Mouse (Mus musculus): ENCODE measurements at regions not wholly inside any gene's neighbourhood (a gene's known extent, or its start where the extent isn't known, plus 50 kb on each side); places are given as distances from the start of the nearest gene placed in this dataset.
"Not testable (repeated sequence)": the region's sequence is repeated elsewhere in the genome, so short reads cannot be mapped to it uniquely, and the experiment has no call there.

DNA sequence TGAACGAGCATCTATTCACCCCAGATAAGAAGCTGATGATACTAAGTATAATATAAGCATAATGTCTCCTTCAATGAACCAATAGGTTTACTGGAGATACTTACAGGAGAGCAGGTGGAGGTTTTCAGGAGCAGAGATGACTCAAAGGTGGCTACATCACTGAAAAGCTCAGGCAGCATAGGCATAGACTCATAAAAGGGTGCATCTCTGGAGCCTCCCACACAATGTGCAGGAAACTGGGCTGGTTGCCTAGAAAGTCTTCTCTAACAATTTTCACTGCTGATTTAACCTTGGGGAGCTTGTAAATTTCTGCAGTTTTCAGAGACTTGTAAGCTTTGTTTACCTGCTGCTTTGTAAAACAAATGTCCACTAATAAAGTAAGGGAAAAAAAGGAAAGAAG is 251.8 kb downstream of the Dad1 start:
- no peak for TF ChIP-seq CTCF (IDR thresholded peaks at IDR 0.05)
- no peaks in the 10 kb centered on the region for H3K9me3 ChIP-seq (ENCODE audit: low read length)
- no peaks in the 10 kb centered on the region for H3K4me1 ChIP-seq (ENCODE audit: insufficient read depth, low read length)
- H3K36me3 ChIP-seq (ENCODE audit: insufficient read depth, low read length): no peaks in the 10 kb centered on the region
- WGBS: 86% methylated on average over 1 of the region's 1 CpGs
- H3K27ac ChIP-seq (ENCODE audit: low read depth, low read length): no peak overlapping the region
- H3K9ac ChIP-seq (replicated peaks; ENCODE audit: low read length, poor library complexity, severe bottlenecking): no peak overlapping the region
- ATAC-seq (ENCODE audit: low FRiP score) (no peak), DNase-seq (ENCODE audit: low spot score) (no peak)
- no peaks in the 10 kb centered on the region for H3K27me3 ChIP-seq (ENCODE audit: insufficient read depth, low read length)
- H3K4me3 ChIP-seq (ENCODE audit: low read depth, low read length): no peak overlapping the region
- H3K4me2 ChIP-seq (ENCODE audit: low read depth, low read length, poor library complexity, severe bottlenecking): no peak overlapping the region

- Histone ChIP-seq H3K4me3 (ENCODE audit: low read depth, low read length) (no peak overlapping the region), H3K9ac (replicated peaks; ENCODE audit: low read length, poor library complexity, severe bottlenecking) (no peak overlapping the region), H3K36me3 (ENCODE audit: insufficient read depth, low read length) (no peaks in the 10 kb centered on the region), H3K9me3 (ENCODE audit: low read length) (no peaks in the 10 kb centered on the region), H3K4me2 (ENCODE audit: low read depth, low read length, poor library complexity, severe bottlenecking) (no peak overlapping the region), H3K27me3 (ENCODE audit: insufficient read depth, low read length) (no peaks in the 10 kb centered on the region), H3K4me1 (ENCODE audit: insufficient read depth, low read length) (no peaks in the 10 kb centered on the region), H3K27ac (ENCODE audit: low read depth, low read length) (no peak overlapping the region)
- ATAC-seq (ENCODE audit: low FRiP score) (no peak), DNase-seq (ENCODE audit: low spot score) (no peak)
- 76% methylated on average over 5 of the region's 5 CpGs for WGBS
- TF ChIP-seq CTCF (IDR thresholded peaks at IDR 0.05): no peak
Measured at GRCm38 (mm10) chr14:54000527-54000926, 253.4 kb downstream of the Dad1 start.

DNA sequence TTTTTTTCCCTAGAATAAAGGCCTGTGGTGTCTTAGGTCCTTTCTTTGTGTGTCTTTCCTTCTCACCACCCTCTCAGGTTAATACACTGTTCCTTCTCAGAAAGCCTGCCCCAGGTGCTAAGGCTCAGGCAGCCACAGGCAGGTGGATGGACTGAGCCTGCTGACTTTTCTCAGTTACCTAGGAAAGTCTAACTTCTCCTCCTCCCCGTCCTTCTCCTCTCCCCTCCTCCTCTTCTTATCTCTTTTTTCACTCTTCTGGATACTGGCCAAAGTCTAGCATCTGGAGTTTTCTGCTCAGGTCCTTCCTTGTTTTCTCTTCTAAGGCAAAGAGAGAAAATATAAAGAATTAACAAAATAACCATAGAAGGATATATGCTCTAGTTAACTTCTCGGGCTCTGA is 260.5 kb downstream of the Dad1 start:
- Histone ChIP-seq H3K27me3 (ENCODE audit: insufficient read depth, low read length) (no peaks in the 10 kb centered on the region), H3K9me3 (ENCODE audit: low read length) (no peaks in the 10 kb centered on the region), H3K9ac (replicated peaks; ENCODE audit: low read length, poor library complexity, severe bottlenecking) (no peak overlapping the region), H3K4me2 (ENCODE audit: low read depth, low read length, poor library complexity, severe bottlenecking) (no peak overlapping the region), H3K4me3 (ENCODE audit: low read depth, low read length) (no peak overlapping the region), H3K36me3 (ENCODE audit: insufficient read depth, low read length) (no peaks in the 10 kb centered on the region), H3K27ac (ENCODE audit: low read depth, low read length) (no peak overlapping the region), H3K4me1 (ENCODE audit: insufficient read depth, low read length) (peaks cover 9% of the 10 kb centered on the region)
- WGBS: 62% methylated on average over 2 of the region's 2 CpGs
- no peak for TF ChIP-seq CTCF (IDR thresholded peaks at IDR 0.05)
- DNase-seq (ENCODE audit: low spot score): no peak
- no peak; the same call in 1 of the 2 replicates for ATAC-seq (ENCODE audit: low FRiP score)

GRCm38 (mm10) chr14:53992712-53993286 is 261.1 kb downstream of the Dad1 start:
- H3K9ac ChIP-seq (replicated peaks; ENCODE audit: low read length, poor library complexity, severe bottlenecking): no peak overlapping the region
- peak; percentile 65 for DNase-seq (ENCODE audit: low spot score)
- H3K27ac ChIP-seq (ENCODE audit: low read depth, low read length): no peak overlapping the region
- no peaks in the 10 kb centered on the region for H3K36me3 ChIP-seq (ENCODE audit: insufficient read depth, low read length)
- H3K4me1 ChIP-seq (ENCODE audit: insufficient read depth, low read length): peaks cover 9% of the 10 kb centered on the region
- WGBS: 31% methylated on average over 11 of the region's 11 CpGs
- H3K27me3 ChIP-seq (ENCODE audit: insufficient read depth, low read length): no peaks in the 10 kb centered on the region
- ATAC-seq (ENCODE audit: low FRiP score): peak; percentile 62; the same call in 1 of the 2 replicates
- no peak overlapping the region for H3K4me2 ChIP-seq (ENCODE audit: low read depth, low read length, poor library complexity, severe bottlenecking)
- TF ChIP-seq CTCF (IDR thresholded peaks at IDR 0.05): no peak
- H3K9me3 ChIP-seq (ENCODE audit: low read length): no peaks in the 10 kb centered on the region
- H3K4me3 ChIP-seq (ENCODE audit: low read depth, low read length): no peak overlapping the region

- 39% methylated on average over 4 of the region's 4 CpGs for WGBS
Measured at GRCm38 (mm10) chr14:53991390-53991789, 262.5 kb downstream of the Dad1 start.

GRCm38 (mm10) chr14:53980771-53981170 is 273.1 kb downstream of the Dad1 start:
- Histone ChIP-seq H3K27ac (ENCODE audit: low read depth, low read length) (no peak overlapping the region), H3K9ac (replicated peaks; ENCODE audit: low read length, poor library complexity, severe bottlenecking) (no peak overlapping the region), H3K4me2 (ENCODE audit: low read depth, low read length, poor library complexity, severe bottlenecking) (no peak overlapping the region), H3K27me3 (ENCODE audit: insufficient read depth, low read length) (no peaks in the 10 kb centered on the region), H3K4me1 (ENCODE audit: insufficient read depth, low read length) (no peaks in the 10 kb centered on the region), H3K36me3 (ENCODE audit: insufficient read depth, low read length) (no peaks in the 10 kb centered on the region), H3K9me3 (ENCODE audit: low read length) (no peaks in the 10 kb centered on the region), H3K4me3 (ENCODE audit: low read depth, low read length) (no peak overlapping the region)
- TF ChIP-seq CTCF (IDR thresholded peaks at IDR 0.05): no peak
- no peak for ATAC-seq (ENCODE audit: low FRiP score)
- no peak for DNase-seq (ENCODE audit: low spot score)
- 62% methylated on average over 5 of the region's 5 CpGs for WGBS

More at GRCm38 (mm10) chr14:53991390-53991789, 262.5 kb downstream of the Dad1 start:
- H3K9me3 ChIP-seq (ENCODE audit: low read length): no peaks in the 10 kb centered on the region
- TF ChIP-seq CTCF (IDR thresholded peaks at IDR 0.05): no peak
- no peak overlapping the region for H3K4me2 ChIP-seq (ENCODE audit: low read depth, low read length, poor library complexity, severe bottlenecking)
- DNase-seq (ENCODE audit: low spot score) (no peak), ATAC-seq (ENCODE audit: low FRiP score) (0 out of 2 replicates have a peak, but pooled peaks have one; percentile 14)
- no peak overlapping the region for H3K9ac ChIP-seq (replicated peaks; ENCODE audit: low read length, poor library complexity, severe bottlenecking)
- no peak overlapping the region for H3K27ac ChIP-seq (ENCODE audit: low read depth, low read length)
- no peaks in the 10 kb centered on the region for H3K36me3 ChIP-seq (ENCODE audit: insufficient read depth, low read length)
- no peaks in the 10 kb centered on the region for H3K27me3 ChIP-seq (ENCODE audit: insufficient read depth, low read length)
- peaks cover 9% of the 10 kb centered on the region for H3K4me1 ChIP-seq (ENCODE audit: insufficient read depth, low read length)
- H3K4me3 ChIP-seq (ENCODE audit: low read depth, low read length): no peak overlapping the region

GRCm38 (mm10) chr14:53961426-53961825 is 292.5 kb downstream of the Dad1 start:
- not testable (repeated sequence) for H3K36me3 ChIP-seq (ENCODE audit: insufficient read depth, low read length); H3K4me3 ChIP-seq (ENCODE audit: low read depth, low read length); H3K4me1 ChIP-seq (ENCODE audit: insufficient read depth, low read length); H3K4me2 ChIP-seq (ENCODE audit: low read depth, low read length, poor library complexity, severe bottlenecking); H3K9me3 ChIP-seq (ENCODE audit: low read length); DNase-seq (ENCODE audit: low spot score); H3K27me3 ChIP-seq (ENCODE audit: insufficient read depth, low read length); H3K9ac ChIP-seq (replicated peaks; ENCODE audit: low read length, poor library complexity, severe bottlenecking); ATAC-seq (ENCODE audit: low FRiP score); H3K27ac ChIP-seq (ENCODE audit: low read depth, low read length)
- 79% methylated on average over 8 of the region's 11 CpGs for WGBS

All from midbrain, postnatal 0 days (tissue).